Mouse (Mus musculus) layer of hippocampus, adult 18-20 months (tissue): Measurements from ENCODE around the gene Slc50a1. TPM values are rescaled to one million over a fixed set of nuclear protein-coding genes. Genes with fewer than 3 reads are reported as not detected.

Experiments
- DNase-seq, 2 experiments: peaks; one replicate each; pipeline ENCODE4 v3.0.0; 2022; ENCODE audit warnings: low spot score in 2 of 2
- total RNA-seq, 2 experiments: library from RNA; stranded (reverse); gene quantifications; 2 replicates each; pipeline ENCODE4 v1.2.3; 2021

Slc50a1 gene
- total RNA-seq, 2 experiments from 2014 or later, result 43.7 to 52.2 TPM

DNA sequence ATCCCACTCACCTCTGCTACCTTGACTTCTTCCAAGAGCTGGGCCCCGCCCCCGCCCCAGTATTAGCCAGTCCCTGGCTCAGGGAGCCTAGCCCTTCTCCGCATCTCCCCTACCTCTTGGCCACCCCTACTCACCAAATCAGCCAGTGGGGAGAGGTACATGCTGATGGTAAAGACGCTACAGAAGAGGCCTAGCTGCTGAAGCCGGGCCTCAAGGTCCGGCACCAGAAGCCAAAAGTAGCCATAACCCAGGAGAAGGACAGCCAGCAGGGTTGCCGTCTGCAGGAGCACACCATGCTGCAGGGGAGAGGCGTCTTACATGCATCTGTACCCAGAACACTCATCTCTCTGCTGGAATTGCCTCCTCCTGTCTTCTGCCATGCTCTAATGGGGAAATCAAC, 1.5 kb downstream of the Slc50a1 start:
- no peak for DNase-seq

DNA sequence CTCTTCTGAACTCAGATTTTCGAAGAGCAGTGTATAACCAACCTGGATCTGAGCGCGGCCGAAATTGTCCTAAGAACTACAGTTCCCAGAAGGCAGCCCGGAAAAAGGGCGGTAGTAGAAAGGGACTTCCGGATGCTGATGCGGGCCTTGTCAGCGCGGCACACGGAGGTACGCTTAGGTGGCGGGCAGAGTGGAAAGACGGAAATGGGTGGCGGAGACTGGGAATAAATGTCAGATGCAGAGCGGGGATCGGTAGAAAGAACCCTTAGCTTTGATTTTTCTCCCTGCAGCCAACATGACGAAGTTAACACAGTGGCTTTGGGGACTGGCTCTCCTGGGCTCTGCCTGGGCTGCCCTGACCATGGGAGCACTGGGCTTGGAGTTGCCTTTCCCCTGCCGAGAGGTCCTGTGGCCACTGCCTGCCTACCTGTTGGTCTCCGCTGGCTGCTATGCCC, 3.9 kb downstream of the Slc50a1 start:
- peak; percentile 79 to 90 for DNase-seq

DNA sequence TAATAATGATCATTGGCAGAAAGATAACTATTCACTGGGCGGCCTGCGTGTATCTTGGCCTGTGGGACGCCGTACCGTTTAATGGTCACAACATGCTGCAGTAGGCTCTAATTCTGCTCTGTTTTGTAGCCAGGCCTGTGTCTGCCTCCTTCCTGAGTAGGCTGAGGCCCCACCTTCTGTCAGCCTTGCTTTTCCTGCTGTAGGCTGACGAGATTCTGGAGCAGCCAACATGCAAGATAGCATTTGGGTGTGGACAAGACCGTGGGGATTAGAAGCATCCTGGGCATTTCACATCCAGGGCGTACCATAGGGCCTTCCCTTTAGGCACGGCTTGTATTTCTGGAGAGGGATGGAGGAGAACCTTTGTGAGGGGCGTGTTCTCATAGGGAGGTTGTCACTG, 8.0 kb downstream of the Slc50a1 start:
- no peak for DNase-seq

DNA sequence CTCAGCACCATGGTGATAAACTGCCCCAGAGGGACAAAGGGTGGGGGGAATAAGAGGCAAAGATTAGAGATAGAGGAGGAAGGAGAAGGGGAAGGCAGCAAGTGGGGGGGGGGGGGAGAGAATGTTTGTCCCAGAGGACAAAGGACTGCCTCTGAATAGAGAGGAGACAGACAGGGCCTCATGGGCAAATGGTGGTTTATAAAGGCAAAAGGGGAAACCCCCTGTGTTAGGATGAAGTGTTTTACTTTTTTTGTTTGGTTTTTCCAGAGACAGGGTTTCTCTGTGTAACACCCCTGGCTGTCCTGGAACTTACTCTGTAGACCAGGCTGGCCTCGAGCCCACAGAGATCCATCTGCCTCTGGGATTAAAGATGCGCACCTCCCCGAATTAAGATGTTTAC, 10.2 kb downstream of the Slc50a1 start:
- no peak for DNase-seq

DNA sequence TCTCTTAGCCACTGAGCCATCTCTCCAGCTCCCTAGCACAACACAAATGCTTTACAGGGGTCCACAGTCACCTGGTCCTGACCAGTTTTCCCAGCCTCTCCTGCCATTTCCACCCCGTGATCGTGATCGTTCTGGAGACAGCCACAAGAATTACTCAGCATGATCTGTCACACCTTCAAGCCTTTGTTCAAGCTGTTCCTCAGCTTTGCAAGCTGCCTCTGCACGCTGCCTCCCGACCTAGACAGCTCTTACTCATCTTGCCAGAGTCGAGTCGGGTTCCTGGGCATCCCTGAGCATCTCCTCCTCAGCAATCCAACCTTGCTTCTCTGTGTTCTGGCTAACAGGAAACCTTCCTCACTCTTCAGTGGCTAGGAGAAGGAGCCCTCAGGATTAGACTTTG, 11.3 kb downstream of the Slc50a1 start, which contains the start of gene Dpm3:
Dpm3 (plus strand) TSS at position 283 of the 400 bp plus-strand sequence.
- DNase-seq, result no peak

DNA sequence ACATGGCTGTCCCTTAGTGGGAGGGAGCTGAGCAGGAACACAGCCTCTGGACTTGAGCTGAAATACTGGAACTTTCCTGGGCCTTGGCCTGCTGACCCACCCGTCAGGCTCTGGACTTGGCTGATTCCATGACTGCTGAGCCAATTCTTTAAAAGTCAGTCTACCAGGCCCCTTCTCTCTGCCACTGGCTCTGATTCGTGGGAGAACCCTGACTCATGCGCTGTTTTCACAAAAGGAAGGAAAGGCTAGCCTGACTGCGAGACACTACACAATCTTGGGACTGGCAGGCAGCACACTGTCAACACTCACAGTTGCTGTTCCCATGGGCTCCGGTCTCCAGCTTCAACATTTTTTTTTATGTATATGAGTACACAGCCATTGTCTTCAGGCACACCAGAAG, 14.2 kb downstream of the Slc50a1 start:
- no peak for DNase-seq

DNA sequence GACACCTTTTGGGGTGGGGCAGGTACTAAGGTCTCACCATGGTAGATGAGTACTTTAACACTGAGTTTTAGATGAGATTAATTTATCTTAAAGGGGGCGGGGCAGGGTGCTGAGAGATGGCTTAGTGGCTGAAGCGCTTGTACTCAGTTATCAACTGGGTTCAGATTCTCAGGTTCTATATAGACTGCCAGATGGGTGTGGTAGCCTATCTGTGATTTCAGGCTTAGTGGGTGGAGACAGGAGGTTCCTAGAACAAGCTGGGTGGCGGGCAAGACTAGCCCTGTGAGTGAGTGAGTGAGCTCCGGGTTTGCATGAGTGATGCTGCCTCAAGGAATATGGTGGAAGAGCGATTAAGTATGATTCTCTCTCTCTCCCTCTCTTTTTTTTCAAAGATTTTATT, 15.4 kb downstream of the Slc50a1 start:
- no peak for DNase-seq

DNA sequence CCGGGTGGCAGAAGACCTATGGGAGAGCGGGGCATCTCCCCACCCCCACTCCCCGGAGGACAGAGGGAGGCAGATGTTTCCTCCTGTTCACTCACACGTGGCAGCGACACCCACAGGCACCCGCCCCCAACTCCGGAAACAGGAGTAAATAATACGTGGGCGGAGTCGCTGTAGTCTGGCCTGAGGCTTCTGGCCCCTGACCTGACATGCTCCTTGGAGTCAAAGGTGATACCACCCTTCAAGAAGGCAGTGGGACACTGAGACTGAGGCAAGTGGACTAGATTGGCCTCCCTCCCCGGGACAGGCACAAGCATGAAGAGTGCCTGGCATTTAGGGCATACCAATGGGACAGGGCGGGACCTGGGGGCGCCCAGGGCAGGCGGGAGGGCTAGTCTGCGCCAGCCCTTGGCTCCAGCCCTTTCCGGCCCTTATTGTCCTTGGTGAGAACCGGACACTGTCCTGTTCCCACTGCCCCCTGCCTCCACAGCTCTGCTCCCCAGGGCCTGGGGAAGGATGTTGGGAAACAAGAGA, 18.9 kb downstream of the Slc50a1 start:
- no peak for DNase-seq

DNA sequence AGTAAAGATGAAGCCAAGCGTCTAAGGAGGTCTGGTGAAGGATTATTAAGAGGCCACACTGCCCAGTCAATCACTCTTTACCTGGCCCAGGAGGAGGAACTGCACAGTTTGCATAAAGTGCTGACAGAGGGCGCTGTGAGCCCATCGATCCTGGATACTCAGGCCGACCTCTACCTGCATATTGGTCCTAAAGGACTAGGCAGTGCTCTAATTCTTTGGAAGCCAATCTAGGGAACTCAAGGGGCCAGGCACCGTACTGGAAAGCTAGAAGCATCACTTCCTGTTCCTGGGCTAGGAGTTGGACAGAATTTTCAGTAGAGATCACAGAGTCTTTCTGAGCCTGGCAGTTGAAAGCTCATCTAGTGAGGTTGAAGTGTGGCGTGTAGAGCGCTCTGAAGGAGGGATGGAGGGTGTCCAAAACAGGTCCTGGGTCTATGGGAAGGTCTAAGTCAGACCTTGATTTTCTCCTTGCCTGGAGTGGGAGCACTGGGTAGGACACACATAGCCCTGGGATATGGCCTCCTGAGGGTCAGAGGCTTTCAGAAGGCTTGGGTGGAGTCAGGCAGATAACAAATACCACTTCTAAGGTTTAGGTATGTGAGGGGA, 19.8 kb downstream of the Slc50a1 start:
- peak in 1 of 2 experiments; percentile 66 for DNase-seq

DNA sequence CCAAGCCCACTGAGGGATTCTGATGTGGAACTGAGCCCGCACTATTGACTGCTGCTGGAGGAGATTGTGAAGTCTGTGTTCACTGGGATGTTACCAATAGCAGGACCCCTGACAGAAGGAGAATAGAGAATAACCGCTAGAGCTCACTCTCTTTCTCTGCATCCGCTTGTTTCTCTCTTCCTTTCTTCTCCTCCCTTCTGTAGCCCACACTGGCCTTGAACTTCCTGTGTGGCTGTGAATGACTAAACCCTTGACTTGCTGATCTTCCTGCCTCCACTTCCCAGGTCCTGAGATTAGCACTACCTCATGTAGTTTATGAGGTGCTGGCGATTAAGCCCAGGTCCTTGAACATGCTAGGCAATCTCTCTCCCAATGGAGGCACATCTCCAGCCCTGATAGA, 22.9 kb downstream of the Slc50a1 start:
- DNase-seq, result no peak

DNA sequence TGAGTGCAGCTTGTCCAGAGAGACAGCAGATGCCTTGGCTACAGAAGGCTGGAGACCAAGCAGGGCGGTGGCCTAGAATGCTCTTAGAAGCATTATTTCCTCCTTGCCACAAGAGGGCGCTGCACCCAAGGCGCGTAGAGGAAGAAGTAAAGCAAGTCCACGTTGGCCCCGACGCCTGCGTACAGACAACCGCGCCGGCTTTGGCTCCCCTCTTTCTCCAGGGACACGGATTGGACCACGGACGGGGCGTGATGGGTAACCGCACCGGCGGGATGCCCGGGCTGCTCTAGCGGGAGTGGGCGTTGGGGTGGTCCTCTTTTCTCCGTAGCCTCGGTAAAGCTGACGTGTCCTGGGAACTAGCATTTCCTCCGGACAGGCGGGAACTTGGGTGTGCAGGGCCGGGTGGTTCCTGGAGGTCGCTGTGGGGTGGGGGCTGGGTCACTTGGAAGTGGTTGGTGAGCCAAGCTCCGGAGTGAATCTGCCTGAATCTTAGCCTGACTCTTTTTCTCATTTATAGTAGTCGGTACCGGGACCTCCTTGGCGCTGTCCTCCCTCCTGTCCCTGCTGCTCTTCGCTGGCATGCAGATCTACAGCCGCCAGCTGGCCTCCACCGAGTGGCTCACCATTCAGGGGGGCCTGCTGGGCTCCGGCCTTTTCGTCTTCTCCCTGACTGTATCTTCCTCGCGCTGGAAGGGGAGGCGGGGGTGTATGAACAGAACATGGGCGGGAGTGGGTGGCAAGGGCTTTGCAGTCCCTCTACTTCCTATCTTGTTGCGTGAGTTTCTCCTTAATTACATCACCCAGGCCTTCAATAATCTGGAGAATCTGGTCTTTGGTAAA, 23.9 kb downstream of the Slc50a1 start, which contains the start of gene Trim46:
Trim46 (minus strand) TSS at position 49 of the 840 bp plus-strand sequence.
- DNase-seq, result peak; percentile 88 to 93

DNA sequence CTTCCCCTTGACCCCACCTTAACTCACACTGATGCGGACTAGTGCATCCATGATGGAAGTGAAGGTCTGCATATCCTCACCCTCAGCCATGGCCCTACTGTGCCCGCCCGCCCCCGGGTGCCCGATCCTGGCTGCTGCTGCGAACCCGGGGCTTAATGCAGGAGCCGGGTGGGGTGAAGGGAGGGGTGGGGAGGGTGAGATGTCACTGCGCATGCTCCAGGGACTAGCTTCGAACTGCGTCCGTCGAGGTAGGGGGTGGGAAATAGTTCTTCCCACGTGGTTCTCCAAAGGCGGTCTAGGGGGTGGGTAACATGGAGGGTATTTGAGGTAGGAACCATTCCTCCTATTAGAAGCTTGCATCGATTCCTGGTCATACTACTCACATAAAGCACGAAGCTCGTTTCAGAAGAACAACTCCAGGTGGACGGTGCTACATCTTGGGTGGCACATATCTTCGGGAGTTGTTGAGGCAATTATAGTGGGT, 24.6 kb downstream of the Slc50a1 start, which contains the start of gene Krtcap2:
Krtcap2 (plus strand) TSS at position 279 of the 484 bp plus-strand sequence.
- DNase-seq, result peak; percentile 75 to 85

DNA sequence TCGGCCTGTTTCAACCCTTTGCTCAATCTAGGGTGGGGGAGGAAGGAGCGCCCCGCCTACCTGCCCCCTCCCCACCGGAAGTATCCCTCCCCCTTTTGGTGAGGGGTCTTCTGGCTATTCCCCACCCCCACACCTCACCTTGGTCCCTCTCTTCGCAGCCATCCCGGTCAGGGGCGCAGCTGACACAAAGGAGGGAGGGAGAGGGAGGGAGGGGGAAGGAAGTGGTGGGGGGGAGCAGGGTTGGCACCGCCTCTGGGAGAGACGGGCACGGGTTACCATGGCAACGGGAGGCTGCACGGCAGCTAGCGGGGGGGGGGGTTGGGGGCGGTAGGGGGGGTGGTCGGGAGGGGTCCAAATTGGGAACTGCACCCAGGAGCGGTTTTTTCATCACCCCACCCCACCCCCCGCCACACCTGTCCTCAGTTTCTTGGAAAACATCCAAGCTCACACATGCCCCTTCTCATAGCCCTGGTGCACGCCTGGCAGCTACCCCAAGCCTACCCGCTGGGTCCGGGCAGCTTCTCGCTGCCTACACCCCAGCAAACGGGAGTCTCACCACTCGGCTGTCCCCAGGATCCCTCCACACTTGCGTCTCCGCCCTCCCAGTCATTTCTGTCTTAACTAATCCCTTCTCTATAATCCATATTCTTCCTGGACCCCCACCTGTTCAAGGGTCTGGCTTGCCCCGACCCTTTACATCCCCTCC, 25.2 kb downstream of the Slc50a1 start:
- peak in 1 of 2 experiments; percentile 80 for DNase-seq

DNA sequence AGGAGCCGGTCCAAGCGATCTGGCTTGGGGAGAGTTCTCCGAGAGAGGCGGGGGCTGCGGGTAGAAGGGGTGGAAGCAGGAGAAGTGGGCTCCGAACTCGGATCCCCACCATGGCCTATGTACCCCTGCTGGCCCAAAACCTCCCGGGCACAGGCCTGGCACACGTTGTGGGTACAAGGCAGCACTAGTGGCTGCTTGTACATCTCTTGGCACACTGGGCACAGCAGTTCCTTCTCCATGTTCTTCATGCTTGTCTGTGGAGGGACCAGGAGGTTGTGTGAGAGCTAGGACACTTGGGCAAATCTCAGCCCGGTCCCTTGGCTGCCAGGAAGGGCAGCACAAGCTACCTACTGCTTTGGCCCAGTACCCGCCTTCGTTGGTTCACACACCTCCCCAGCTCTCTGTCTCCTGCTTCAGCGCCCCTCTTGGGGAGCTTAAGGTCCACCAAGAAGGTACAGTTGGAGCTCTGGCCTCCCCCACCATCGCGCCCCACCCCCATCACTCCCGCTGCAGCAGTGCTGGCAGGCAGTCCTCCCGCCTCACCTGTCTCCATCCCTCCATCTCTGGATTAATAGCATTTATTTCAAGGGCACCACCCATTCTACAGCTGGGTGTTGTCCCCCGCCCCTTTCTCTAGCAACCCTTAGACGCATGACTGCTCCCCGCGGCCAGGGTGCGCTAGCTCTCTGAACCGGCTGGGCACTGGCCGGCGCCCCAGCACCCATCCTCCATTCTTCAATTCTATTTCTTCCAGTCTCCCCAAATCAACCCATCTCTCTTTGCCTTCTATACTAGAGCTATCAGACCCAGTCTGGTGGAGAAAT, 26.0 kb downstream of the Slc50a1 start:
- no peak for DNase-seq

DNA sequence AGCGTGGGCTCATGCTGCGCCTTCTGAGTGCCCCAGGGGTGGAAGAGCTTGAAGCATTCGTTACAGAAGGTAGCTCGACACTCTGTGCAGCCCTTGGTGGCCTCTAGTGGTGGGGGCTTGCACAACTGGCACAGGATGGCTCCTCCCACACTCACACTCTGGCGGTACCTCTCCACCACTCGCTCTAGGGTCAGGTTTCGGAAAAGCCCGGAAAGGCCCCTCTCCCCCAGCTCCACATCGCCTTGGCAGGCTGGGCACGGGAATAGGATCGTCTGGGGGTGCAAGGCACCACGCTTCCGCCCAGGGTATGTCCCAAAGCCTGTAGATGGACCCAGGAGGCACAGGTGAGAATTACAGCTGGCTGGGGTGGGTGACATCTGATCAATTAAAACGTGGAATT, 26.8 kb downstream of the Slc50a1 start:
- no peak for DNase-seq

DNA sequence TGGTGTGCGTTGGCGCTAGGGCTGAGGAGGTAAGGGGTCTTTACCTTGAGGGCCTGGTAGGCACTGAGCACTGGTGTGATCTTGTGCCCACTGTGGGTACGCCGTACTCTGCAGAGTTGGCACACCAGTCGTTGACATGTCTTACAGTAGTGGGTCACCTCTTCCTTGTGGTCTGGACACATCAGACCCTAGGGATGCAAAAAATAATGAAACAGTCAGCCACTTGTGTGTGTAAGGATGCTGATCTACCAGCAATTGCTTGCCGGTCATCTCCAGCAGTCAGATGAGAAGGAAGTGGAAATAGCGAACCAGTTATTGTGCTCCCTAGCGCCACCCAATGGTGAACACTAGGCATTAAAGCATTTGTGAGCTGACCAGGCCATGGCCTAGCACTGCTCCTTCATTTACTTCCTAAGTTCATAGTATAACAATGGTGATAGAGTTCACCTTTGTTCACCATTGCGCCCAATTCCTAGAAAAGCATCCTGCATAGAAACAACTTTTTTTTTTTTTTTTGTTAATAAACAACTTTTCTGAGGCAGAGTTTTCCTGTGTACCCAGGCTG, 28.0 kb downstream of the Slc50a1 start:
- peak in 1 of 2 experiments; percentile 55 for DNase-seq

DNA sequence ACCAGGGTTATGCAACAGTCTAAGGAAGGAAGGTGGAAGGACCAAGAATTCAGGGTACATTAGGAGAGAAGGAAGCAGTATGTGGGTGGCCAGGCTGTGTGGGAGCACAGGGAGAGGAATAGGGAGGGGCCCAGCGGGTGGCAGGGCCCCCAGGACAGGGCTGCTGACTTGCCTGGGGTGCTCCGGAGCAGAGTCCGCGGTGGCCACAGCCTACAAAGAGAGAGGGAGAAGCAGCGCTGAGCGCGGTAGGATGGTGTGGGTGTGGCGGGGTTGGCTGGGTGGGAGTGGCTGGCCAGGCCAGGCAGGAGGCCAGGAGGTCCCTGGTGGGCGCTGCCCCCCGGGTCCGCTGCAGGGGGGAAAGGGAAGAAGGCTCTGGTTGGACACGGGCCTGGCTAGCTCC, 31.9 kb downstream of the Slc50a1 start:
- no peak for DNase-seq

DNA sequence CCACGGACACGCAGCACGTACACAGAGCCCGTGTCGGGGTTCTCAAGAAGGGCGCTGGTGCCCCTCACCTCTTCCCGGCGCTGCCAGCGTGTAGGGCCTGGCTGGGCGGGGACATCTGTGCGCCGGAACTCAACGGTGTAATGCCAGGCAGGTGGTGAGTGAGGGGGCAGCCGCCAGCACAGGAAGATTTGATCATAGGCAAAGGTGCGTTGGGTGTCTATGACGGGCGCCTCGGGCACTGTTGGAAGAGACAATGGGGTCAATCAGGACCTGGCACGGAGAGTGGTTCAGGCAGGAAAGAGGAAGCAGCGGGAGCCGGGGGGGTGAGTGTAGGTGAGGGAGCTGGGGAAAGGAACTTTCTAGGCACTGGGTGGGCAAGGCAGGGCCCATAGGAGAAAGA, 32.7 kb downstream of the Slc50a1 start:
- DNase-seq, result no peak

DNA sequence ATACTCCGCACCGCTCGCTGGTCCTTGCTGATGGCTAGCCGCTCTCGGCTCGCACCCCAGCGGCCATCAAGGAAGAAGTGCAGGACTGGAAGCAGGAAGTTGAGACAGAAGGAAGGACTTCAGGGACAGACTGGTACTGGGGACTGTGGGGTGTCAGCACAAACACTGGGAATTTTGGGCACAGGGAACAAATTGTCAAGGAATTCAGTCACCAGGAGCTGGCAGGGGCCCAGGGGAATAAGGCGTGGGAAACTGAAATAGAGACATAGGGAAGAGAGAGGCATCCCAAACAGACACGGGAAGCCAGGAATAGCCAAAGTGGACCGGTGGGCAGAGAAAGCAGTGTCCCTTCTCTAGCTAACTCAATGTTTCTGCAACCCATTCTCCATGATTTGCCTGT, 33.9 kb downstream of the Slc50a1 start:
- DNase-seq, result peak in 1 of 2 experiments; percentile 51

DNA sequence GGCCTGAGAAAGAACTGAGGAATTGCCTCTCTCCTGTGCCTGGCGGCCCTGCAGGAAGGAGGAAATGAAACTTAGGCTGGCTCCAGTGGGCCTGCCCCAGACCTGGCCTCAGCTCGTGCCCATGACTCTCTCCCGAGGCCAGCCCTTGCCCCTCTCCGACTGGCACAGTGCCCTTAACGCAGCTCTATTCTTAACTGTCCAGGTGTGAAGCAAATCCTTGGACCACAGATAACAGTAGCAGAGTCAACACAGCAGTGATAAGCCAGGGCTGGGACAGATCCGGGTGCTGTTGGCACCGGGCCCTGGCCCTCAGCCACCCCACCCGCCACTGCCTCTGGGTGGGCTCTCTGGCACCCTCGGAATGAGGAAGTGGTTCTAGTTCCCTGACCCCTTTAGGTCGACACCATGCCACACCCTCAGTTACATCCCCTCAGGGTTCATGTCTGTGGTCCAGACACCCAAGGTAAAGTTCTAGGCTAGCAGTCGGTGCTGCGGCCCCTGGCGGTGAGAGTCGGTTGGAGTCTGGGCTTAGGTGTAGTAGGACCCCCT, 36.7 kb downstream of the Slc50a1 start:
- no peak for DNase-seq
